9 mouse cellular contexts compared by ENCODE assay signal in the genomic region with DNA sequence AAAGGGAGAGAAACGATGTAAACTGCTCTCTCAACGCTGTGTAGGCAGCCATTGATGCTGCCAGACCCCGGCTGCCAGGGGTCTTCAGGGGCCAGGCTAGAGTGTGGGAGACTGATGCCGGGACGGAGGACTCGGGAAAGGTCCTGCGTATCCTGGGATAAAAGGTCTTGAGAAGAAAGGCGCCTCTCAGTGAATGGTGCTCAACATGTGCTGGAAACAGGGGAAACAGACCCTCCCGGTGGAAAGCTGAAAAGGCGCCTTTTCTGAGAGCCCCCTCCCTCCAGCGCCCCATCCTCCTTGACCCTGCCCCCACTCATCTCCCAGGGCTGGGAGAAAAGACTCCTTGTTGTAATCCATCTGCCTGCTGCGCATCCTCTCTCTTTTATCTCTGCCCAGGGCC.
DNase-seq lines count a peak whose midpoint lies in the region; ATAC-seq and TF ChIP-seq lines count a peak whose summit lies in the region.
"Had no signal": no experiment of that assay in that cellular context is flagged by ENCODE, and none has a peak within 500 bp of the region (broad histone marks: within the 10 kb centered on the region; RNA-seq: fewer than 3 reads in every experiment).

No protein-coding gene starts in this region.

- DNase-seq in heart, postnatal 10 days, result no peak
- DNase-seq in brain, embryonic 14.5 days (ENCODE audit: low read depth), result peak; percentile 66
- DNase-seq in forebrain, embryonic 14.5 days (ENCODE audit: low spot score), result peak; percentile 39
- peak; percentile 96 for DNase-seq in midbrain, embryonic 11.5 days (ENCODE audit: low spot score, missing footprints)
- DNase-seq in urinary bladder, postnatal 10 days (ENCODE audit: low spot score), result no peak
- DNase-seq in frontal cortex, postnatal 25 days (ENCODE audit: low spot score in 2 of 2), result no peak
- DNase-seq in layer of hippocampus, postnatal 36 days, result no peak

- H3K9me3 ChIP-seq in heart, embryonic 13.5 days, result peaks cover 8% of the 10 kb centered on the region; the same call in 1 of the 2 replicates
- H3K9me3 ChIP-seq in forebrain, embryonic 14.5 days (replicated peaks; ENCODE audit: control insufficient read depth, low read length), result no peaks in the 10 kb centered on the region
- H3K9me3 ChIP-seq in midbrain, embryonic 11.5 days (ENCODE audit: control insufficient read depth, low read length), result no peaks in the 10 kb centered on the region; the same call in 1 of the 2 replicates

- TF ChIP-seq CTCF in brain, embryonic 14.5 days (IDR thresholded peaks at IDR 0.05; ENCODE audit: borderline replicate concordance, extremely low read depth, insufficient read depth, insufficient read length), result no peak

- WGBS in heart, embryonic 13.5 days, result 51% methylated on average over 12 of the region's 12 CpGs
- 2% methylated on average over 12 of the region's 12 CpGs for WGBS in forebrain, embryonic 14.5 days
- 10% methylated on average over 12 of the region's 12 CpGs for WGBS in midbrain, embryonic 11.5 days

- H3K27ac ChIP-seq in heart, embryonic 13.5 days (replicated peaks), result no peak overlapping the region
- H3K27ac ChIP-seq in forebrain, embryonic 14.5 days (ENCODE audit: low read depth, low read length), result no peak overlapping the region
- peak overlapping the region; percentile 72 for H3K27ac ChIP-seq in midbrain, embryonic 11.5 days (ENCODE audit: low read depth, low read length)
- H3K27ac ChIP-seq: macrophage had no signal

- no peak overlapping the region for H3K4me3 ChIP-seq in heart, embryonic 13.5 days
- no peak overlapping the region; the same call in 1 of the 2 replicates for H3K4me3 ChIP-seq in forebrain, embryonic 14.5 days (ENCODE audit: low read depth, low read length)
- peak overlapping the region; percentile 13; the same call in 1 of the 2 replicates for H3K4me3 ChIP-seq in midbrain, embryonic 11.5 days (ENCODE audit: low read depth, low read length)

- peak overlapping the region; percentile 38; the same call in 1 of the 2 replicates for H3K9ac ChIP-seq in heart, embryonic 13.5 days
- H3K9ac ChIP-seq in forebrain, embryonic 14.5 days (ENCODE audit: low read length), result peak overlapping the region; percentile 51
- peak overlapping the region; percentile 54 for H3K9ac ChIP-seq in midbrain, embryonic 11.5 days (ENCODE audit: low read length)

- no peaks in the 10 kb centered on the region for H3K36me3 ChIP-seq in heart, embryonic 13.5 days
- H3K36me3 ChIP-seq in forebrain, embryonic 14.5 days (ENCODE audit: control insufficient read depth, insufficient read depth, low read length), result no peaks in the 10 kb centered on the region
- H3K36me3 ChIP-seq in midbrain, embryonic 11.5 days (ENCODE audit: control insufficient read depth, insufficient read depth, low read length), result no peaks in the 10 kb centered on the region

- no peaks in the 10 kb centered on the region for H3K27me3 ChIP-seq in heart, embryonic 13.5 days (replicated peaks)
- H3K27me3 ChIP-seq in forebrain, embryonic 14.5 days (replicated peaks; ENCODE audit: control insufficient read depth, insufficient read depth, low read length), result no peaks in the 10 kb centered on the region
- no peaks in the 10 kb centered on the region for H3K27me3 ChIP-seq in midbrain, embryonic 11.5 days (ENCODE audit: control insufficient read depth, insufficient read depth, low read length)

- intact Hi-C loops in heart, postnatal 10 days (cut with DNase I), result no loop called here

- peaks cover 23% of the 10 kb centered on the region for H3K4me1 ChIP-seq in heart, embryonic 13.5 days
- peaks cover 5% of the 10 kb centered on the region for H3K4me1 ChIP-seq in forebrain, embryonic 14.5 days (ENCODE audit: control insufficient read depth, insufficient read depth, low read length)
- H3K4me1 ChIP-seq in midbrain, embryonic 11.5 days (ENCODE audit: control insufficient read depth, insufficient read depth, low read length), result peaks cover 9% of the 10 kb centered on the region

- peak overlapping the region; percentile 42; the same call in 1 of the 2 replicates for H3K4me2 ChIP-seq in heart, embryonic 13.5 days
- H3K4me2 ChIP-seq in forebrain, embryonic 14.5 days (ENCODE audit: low read length), result peak overlapping the region; percentile 38
- H3K4me2 ChIP-seq in midbrain, embryonic 11.5 days, result peak overlapping the region; percentile 38

- ATAC-seq in heart, embryonic 13.5 days (ENCODE audit: extremely low read depth, insufficient number of reproducible peaks, low FRiP score, low TSS enrichment), result no peak
- peak; percentile 67; the same call in 1 of the 2 replicates for ATAC-seq in forebrain, embryonic 14.5 days
- peak; percentile 84 for ATAC-seq in midbrain, embryonic 11.5 days (ENCODE audit: low FRiP score)

- TF ChIP-seq POLR2A in brain, embryonic 14.5 days (IDR thresholded peaks at IDR 0.05; ENCODE audit: borderline replicate concordance, extremely low read depth, insufficient read depth, insufficient read length, poor library complexity, severe bottlenecking), result no peak

Comparison
In these comparisons a context has a peak if more than half of its experiments do, and no peak if none do; other contexts are left out.
1. DNase-seq: peak in brain, embryonic 14.5 days (single experiment), forebrain, embryonic 14.5 days (single experiment) and midbrain, embryonic 11.5 days (single experiment); none in heart, postnatal 10 days (0 of 2), urinary bladder, postnatal 10 days (single experiment), frontal cortex, postnatal 25 days (0 of 2) and layer of hippocampus, postnatal 36 days (0 of 2).
2. Peak in every context shown above with its lines, with median percentiles within 50 percentile points of each other: H3K4me2 ChIP-seq and H3K9ac ChIP-seq.